Mouse (Mus musculus) embryonic fibroblast, embryonic 13.5 days (primary cell): Measurements from ENCODE around the gene 1700102P08Rik. TPM values are rescaled to one million over a fixed set of nuclear protein-coding genes. Genes with fewer than 3 reads are reported as not detected.

Experiments
- H3K27ac ChIP-seq: 2 replicates; pipeline ENCODE4 v1.5.1; 2012; ENCODE audit warnings: low read length, control low read depth, inconsistent platforms; ENCODE audit not compliant: insufficient read depth
- H3K4me1 ChIP-seq: 2 replicates; pipeline ENCODE4 v1.6.1; 2011; ENCODE audit warnings: low read length; ENCODE audit not compliant: control insufficient read depth, insufficient read depth
- H3K4me3 ChIP-seq: 2 replicates; pipeline ENCODE4 v1.5.1; 2011; ENCODE audit warnings: mild to moderate bottlenecking, control low read depth, low read length; ENCODE audit not compliant: insufficient read depth
- CTCF ChIP-seq: IDR thresholded peaks from 2 replicates; pipeline ENCODE4 v1.5.1; 2011; ENCODE audit warnings: mild to moderate bottlenecking, control low read depth, low read length, moderate library complexity, borderline replicate concordance; ENCODE audit not compliant: insufficient read depth
- POLR2A ChIP-seq: IDR thresholded peaks from 2 replicates; pipeline ENCODE4 v1.6.1; 2011; ENCODE audit warnings: low read depth, mild to moderate bottlenecking, control low read depth, low read length, moderate library complexity
- polyA plus RNA-seq: library from polyadenylated mRNA; stranded (reverse); fragments of >200 nt; gene quantifications from 2 replicates; pipeline ENCODE4 v1.2.4, GENCODE M21; 2011; ENCODE audit warnings: low read depth; ENCODE audit not compliant: missing spikeins, insufficient read length

The 1700102P08Rik gene
- polyA plus RNA-seq, 1 experiment: 0.63 TPM

GRCm38 (mm10) chr9:108381382-108381781 lies 11.2 kb upstream of the 1700102P08Rik start:
- Histone ChIP-seq H3K4me1 (no peaks in the 10 kb centered on the region), H3K4me3 (no peak overlapping the region), H3K27ac (no peak overlapping the region)
- TF ChIP-seq CTCF: no peak
- no peak for TF ChIP-seq POLR2A

- TF ChIP-seq POLR2A (no peak), CTCF (no peak)
- Histone ChIP-seq H3K27ac (no peak overlapping the region), H3K4me3 (no peak overlapping the region), H3K4me1 (no peaks in the 10 kb centered on the region)
Measured at GRCm38 (mm10) chr9:108385006-108385405, 7.6 kb upstream of the 1700102P08Rik start.

GRCm38 (mm10) chr9:108386816-108387215 lies 5.8 kb upstream of the 1700102P08Rik start:
- Histone ChIP-seq H3K27ac (no peak overlapping the region), H3K4me1 (no peaks in the 10 kb centered on the region), H3K4me3 (no peak overlapping the region)
- TF ChIP-seq POLR2A: no peak
- TF ChIP-seq CTCF: no peak

- no peak overlapping the region for H3K4me3 ChIP-seq
- no peaks in the 10 kb centered on the region for H3K4me1 ChIP-seq
- TF ChIP-seq POLR2A (no peak), CTCF (no peak)
- H3K27ac ChIP-seq: no peak overlapping the region
Measured at GRCm38 (mm10) chr9:108388601-108389000, 4.0 kb upstream of the 1700102P08Rik start.

- no peak overlapping the region for H3K4me3 ChIP-seq
- no peak for TF ChIP-seq CTCF
- TF ChIP-seq POLR2A: no peak
- no peak overlapping the region for H3K27ac ChIP-seq
- no peaks in the 10 kb centered on the region for H3K4me1 ChIP-seq
Measured at GRCm38 (mm10) chr9:108389220-108389619, 3.4 kb upstream of the 1700102P08Rik start.

- no peak overlapping the region for H3K27ac ChIP-seq
- H3K4me3 ChIP-seq: no peak overlapping the region
- no peaks in the 10 kb centered on the region for H3K4me1 ChIP-seq
- TF ChIP-seq POLR2A (no peak), CTCF (no peak)
Measured at GRCm38 (mm10) chr9:108394191-108394590, 1.6 kb downstream of the 1700102P08Rik start.

- H3K27ac ChIP-seq: no peak overlapping the region
- no peak overlapping the region for H3K4me3 ChIP-seq
- TF ChIP-seq POLR2A (no peak), CTCF (no peak)
Measured at GRCm38 (mm10) chr9:108395427-108395826, 2.8 kb downstream of the 1700102P08Rik start.

GRCm38 (mm10) chr9:108398324-108398723 lies 5.7 kb downstream of the 1700102P08Rik start:
- Histone ChIP-seq H3K4me3 (no peak overlapping the region), H3K4me1 (no peaks in the 10 kb centered on the region), H3K27ac (no peak overlapping the region)
- TF ChIP-seq POLR2A (no peak), CTCF (no peak)

More at GRCm38 (mm10) chr9:108395427-108395826, 2.8 kb downstream of the 1700102P08Rik start:
- no peaks in the 10 kb centered on the region for H3K4me1 ChIP-seq

- no peak overlapping the region for H3K27ac ChIP-seq
- H3K4me3 ChIP-seq: no peak overlapping the region
- no peaks in the 10 kb centered on the region for H3K4me1 ChIP-seq
- TF ChIP-seq CTCF: no peak
- no peak for TF ChIP-seq POLR2A
Measured at GRCm38 (mm10) chr9:108401186-108401960, 8.8 kb downstream of the 1700102P08Rik start.

GRCm38 (mm10) chr9:108403081-108403480 lies 10.5 kb downstream of the 1700102P08Rik start:
- Histone ChIP-seq H3K4me3 (no peak overlapping the region), H3K27ac (no peak overlapping the region), H3K4me1 (no peaks in the 10 kb centered on the region)
- no peak for TF ChIP-seq POLR2A
- TF ChIP-seq CTCF: no peak

- no peak overlapping the region for H3K4me3 ChIP-seq
- H3K27ac ChIP-seq: no peak overlapping the region
- H3K4me1 ChIP-seq: no peaks in the 10 kb centered on the region
- no peak for TF ChIP-seq CTCF
- no peak for TF ChIP-seq POLR2A
Measured at GRCm38 (mm10) chr9:108404451-108404850, 11.8 kb downstream of the 1700102P08Rik start.
